In genomic region chr4:111457568-111457967, GRCm38 (mm10) we compare ENCODE assay signal across 25 mouse cellular contexts. TPM values are rescaled to one million over a fixed set of nuclear protein-coding genes. Genes with fewer than 3 reads are reported as not detected.
DNase-seq lines count a peak whose midpoint lies in the region; ATAC-seq and TF ChIP-seq lines count a peak whose summit lies in the region.
"Had no signal": no experiment of that assay in that cellular context is flagged by ENCODE, and none has a peak within 500 bp of the region (broad histone marks: within the 10 kb centered on the region; RNA-seq: fewer than 3 reads in every experiment).

No protein-coding gene starts in this region.

- no peaks in the 10 kb centered on the region; the same call in 1 of the 2 replicates for H3K27me3 ChIP-seq in hindbrain, embryonic 12.5 days
- no peaks in the 10 kb centered on the region for H3K27me3 ChIP-seq in hindbrain, postnatal 0 days (ENCODE audit: insufficient read depth, low read length)
- H3K27me3 ChIP-seq in hindbrain, embryonic 15.5 days, result no peaks in the 10 kb centered on the region
- H3K27me3 ChIP-seq in hindbrain, embryonic 11.5 days (ENCODE audit: control insufficient read depth, insufficient read depth, low read length), result no peaks in the 10 kb centered on the region
- H3K27me3 ChIP-seq in midbrain, embryonic 11.5 days (ENCODE audit: control insufficient read depth, insufficient read depth, low read length), result no peaks in the 10 kb centered on the region
- no peaks in the 10 kb centered on the region for H3K27me3 ChIP-seq in midbrain, embryonic 10.5 days (ENCODE audit: low read depth, poor library complexity, severe bottlenecking)
- no peaks in the 10 kb centered on the region for H3K27me3 ChIP-seq in neural tube, embryonic 14.5 days (ENCODE audit: control insufficient read depth, insufficient read depth, low read length)
- H3K27me3 ChIP-seq: CH12.LX; embryonic facial prominence, embryonic 12.5 days; embryonic facial prominence, embryonic 15.5 days; Patski had no signal

- 83% methylated on average over 5 of the region's 5 CpGs for WGBS in hindbrain, embryonic 12.5 days
- 76% methylated on average over 5 of the region's 5 CpGs for WGBS in hindbrain, postnatal 0 days
- WGBS in hindbrain, embryonic 15.5 days, result 65% methylated on average over 5 of the region's 5 CpGs
- 91% methylated on average over 5 of the region's 5 CpGs for WGBS in hindbrain, embryonic 11.5 days
- WGBS in midbrain, embryonic 11.5 days, result 80% methylated on average over 5 of the region's 5 CpGs
- 89% methylated on average over 5 of the region's 5 CpGs for WGBS in midbrain, embryonic 10.5 days
- WGBS in neural tube, embryonic 14.5 days, result 56% methylated on average over 5 of the region's 5 CpGs

- no peak for ATAC-seq in hindbrain, embryonic 12.5 days (ENCODE audit: low FRiP score)
- no peak for ATAC-seq in hindbrain, postnatal 0 days
- no peak for ATAC-seq in hindbrain, embryonic 15.5 days (ENCODE audit: low FRiP score, low read depth)
- no peak for ATAC-seq in hindbrain, embryonic 11.5 days (ENCODE audit: low FRiP score)
- no peak for ATAC-seq in midbrain, embryonic 11.5 days (ENCODE audit: low FRiP score)
- peak; percentile 47 for ATAC-seq in neural tube, embryonic 14.5 days (ENCODE audit: low read depth)
- ATAC-seq: forebrain, embryonic 14.5 days; forebrain, postnatal 0 days; inflammation-experienced regulatory T-cells, adult 6 months; intestine, embryonic 16.5 days; Patski had no signal

- TF ChIP-seq CTCF in hindbrain, postnatal 0 days (IDR thresholded peaks at IDR 0.05; ENCODE audit: low read depth), result no peak

- no peak for DNase-seq in hindbrain, postnatal 0 days (ENCODE audit: low spot score)
- no peak for DNase-seq in hindbrain, embryonic 11.5 days (ENCODE audit: low spot score)
- peak; percentile 56 for DNase-seq in midbrain, embryonic 11.5 days (ENCODE audit: low spot score, missing footprints)
- no peak for DNase-seq in midbrain, embryonic 10.5 days (ENCODE audit: low spot score)
- no peak for DNase-seq in adrenal gland, postnatal 36 days
- DNase-seq: adrenal gland, postnatal 10 days; B cell, adult 2 months; cerebellum, adult 11 months; cerebellum, adult 2 months; cerebellum, adult 9-11 months; cerebellum, postnatal 25 days; forebrain, postnatal 0 days; gastrocnemius, postnatal 25 days; heart, adult 18-20 months had no signal

- no peaks in the 10 kb centered on the region for H3K9me3 ChIP-seq in hindbrain, embryonic 12.5 days (replicated peaks)
- H3K9me3 ChIP-seq in hindbrain, postnatal 0 days (ENCODE audit: low read length), result no peaks in the 10 kb centered on the region
- H3K9me3 ChIP-seq in hindbrain, embryonic 15.5 days, result no peaks in the 10 kb centered on the region
- no peaks in the 10 kb centered on the region for H3K9me3 ChIP-seq in hindbrain, embryonic 11.5 days (ENCODE audit: control insufficient read depth, low read length)
- no peaks in the 10 kb centered on the region for H3K9me3 ChIP-seq in midbrain, embryonic 11.5 days (ENCODE audit: control insufficient read depth, low read length)
- H3K9me3 ChIP-seq in midbrain, embryonic 10.5 days (replicated peaks), result no peaks in the 10 kb centered on the region
- no peaks in the 10 kb centered on the region for H3K9me3 ChIP-seq in neural tube, embryonic 14.5 days (ENCODE audit: control insufficient read depth, low read length)
- H3K9me3 ChIP-seq: embryonic facial prominence, embryonic 12.5 days; embryonic facial prominence, embryonic 15.5 days had no signal

- H3K4me1 ChIP-seq in hindbrain, embryonic 12.5 days, result peaks cover 12% of the 10 kb centered on the region; the same call in 1 of the 2 replicates
- no peaks in the 10 kb centered on the region for H3K4me1 ChIP-seq in hindbrain, postnatal 0 days (ENCODE audit: insufficient read depth, low read length)
- H3K4me1 ChIP-seq in hindbrain, embryonic 15.5 days (replicated peaks), result peaks cover 11% of the 10 kb centered on the region
- no peaks in the 10 kb centered on the region for H3K4me1 ChIP-seq in hindbrain, embryonic 11.5 days (replicated peaks; ENCODE audit: control insufficient read depth, insufficient read depth, low read length)
- no peaks in the 10 kb centered on the region for H3K4me1 ChIP-seq in midbrain, embryonic 11.5 days (ENCODE audit: control insufficient read depth, insufficient read depth, low read length)
- H3K4me1 ChIP-seq in midbrain, embryonic 10.5 days, result no peaks in the 10 kb centered on the region
- peaks cover 5% of the 10 kb centered on the region; the same call in 1 of the 2 replicates for H3K4me1 ChIP-seq in neural tube, embryonic 14.5 days (ENCODE audit: control insufficient read depth, insufficient read depth, low read length)
- H3K4me1 ChIP-seq: embryonic facial prominence, embryonic 12.5 days had no signal

- no peak overlapping the region for H3K9ac ChIP-seq in hindbrain, embryonic 12.5 days
- H3K9ac ChIP-seq in hindbrain, postnatal 0 days (replicated peaks; ENCODE audit: low read length), result no peak overlapping the region
- no peak overlapping the region for H3K9ac ChIP-seq in hindbrain, embryonic 15.5 days
- H3K9ac ChIP-seq in hindbrain, embryonic 11.5 days (ENCODE audit: low read depth, low read length), result no peak overlapping the region
- no peak overlapping the region for H3K9ac ChIP-seq in midbrain, embryonic 11.5 days (ENCODE audit: low read length)
- no peak overlapping the region for H3K9ac ChIP-seq in neural tube, embryonic 14.5 days (replicated peaks; ENCODE audit: low read depth, low read length)
- H3K9ac ChIP-seq: embryonic facial prominence, embryonic 12.5 days; embryonic facial prominence, embryonic 15.5 days; forebrain, postnatal 0 days had no signal

- peak overlapping the region; percentile 56 for H3K27ac ChIP-seq in hindbrain, embryonic 12.5 days
- no peak overlapping the region for H3K27ac ChIP-seq in hindbrain, postnatal 0 days
- H3K27ac ChIP-seq in hindbrain, embryonic 15.5 days (replicated peaks), result peak overlapping the region; percentile 58
- no peak overlapping the region for H3K27ac ChIP-seq in hindbrain, embryonic 11.5 days (ENCODE audit: low read depth, low read length)
- no peak overlapping the region for H3K27ac ChIP-seq in midbrain, embryonic 11.5 days (ENCODE audit: low read depth, low read length)
- no peak overlapping the region for H3K27ac ChIP-seq in midbrain, embryonic 10.5 days (replicated peaks)
- H3K27ac ChIP-seq in neural tube, embryonic 14.5 days (ENCODE audit: low read depth, low read length), result 0 out of 2 replicates have a peak overlapping the region, but pooled peaks have one; percentile 6
- H3K27ac ChIP-seq: embryonic facial prominence, embryonic 12.5 days; embryonic facial prominence, embryonic 15.5 days had no signal

- peaks cover 51% of the 10 kb centered on the region for H3K36me3 ChIP-seq in hindbrain, embryonic 12.5 days
- H3K36me3 ChIP-seq in hindbrain, postnatal 0 days (ENCODE audit: insufficient read depth, low read length), result no peaks in the 10 kb centered on the region; the same call in 1 of the 2 replicates
- peaks cover 32% of the 10 kb centered on the region for H3K36me3 ChIP-seq in hindbrain, embryonic 15.5 days
- no peaks in the 10 kb centered on the region for H3K36me3 ChIP-seq in hindbrain, embryonic 11.5 days (ENCODE audit: control insufficient read depth, insufficient read depth, low read length)
- 0 out of 2 replicates have a peak, but pooled peaks cover 2% of the 10 kb centered on the region for H3K36me3 ChIP-seq in midbrain, embryonic 11.5 days (ENCODE audit: control insufficient read depth, insufficient read depth, low read length)
- H3K36me3 ChIP-seq in midbrain, embryonic 10.5 days, result peaks cover 74% of the 10 kb centered on the region
- peaks cover 15% of the 10 kb centered on the region for H3K36me3 ChIP-seq in neural tube, embryonic 14.5 days (ENCODE audit: control insufficient read depth, insufficient read depth, low read length)
- H3K36me3 ChIP-seq: G1E had no signal

- no peak overlapping the region for H3K4me2 ChIP-seq in hindbrain, embryonic 12.5 days (replicated peaks)
- H3K4me2 ChIP-seq in hindbrain, postnatal 0 days (ENCODE audit: low read depth, low read length), result no peak overlapping the region
- H3K4me2 ChIP-seq in hindbrain, embryonic 15.5 days, result no peak overlapping the region
- no peak overlapping the region for H3K4me2 ChIP-seq in hindbrain, embryonic 11.5 days (replicated peaks; ENCODE audit: low read depth, low read length)
- H3K4me2 ChIP-seq in midbrain, embryonic 11.5 days, result no peak overlapping the region
- no peak overlapping the region for H3K4me2 ChIP-seq in neural tube, embryonic 14.5 days (ENCODE audit: low read depth, low read length)
- H3K4me2 ChIP-seq: embryonic facial prominence, embryonic 12.5 days; embryonic facial prominence, embryonic 15.5 days had no signal

- H3K4me3 ChIP-seq in hindbrain, embryonic 12.5 days, result no peak overlapping the region
- H3K4me3 ChIP-seq in hindbrain, postnatal 0 days (ENCODE audit: low read length), result no peak overlapping the region
- no peak overlapping the region for H3K4me3 ChIP-seq in hindbrain, embryonic 15.5 days
- no peak overlapping the region for H3K4me3 ChIP-seq in hindbrain, embryonic 11.5 days (ENCODE audit: low read depth, low read length)
- H3K4me3 ChIP-seq in midbrain, embryonic 11.5 days (ENCODE audit: low read depth, low read length), result no peak overlapping the region
- H3K4me3 ChIP-seq in midbrain, embryonic 10.5 days, result no peak overlapping the region
- H3K4me3 ChIP-seq in neural tube, embryonic 14.5 days (ENCODE audit: low read depth, low read length), result no peak overlapping the region
- H3K4me3 ChIP-seq: embryonic facial prominence, embryonic 12.5 days; embryonic facial prominence, embryonic 15.5 days had no signal

RNA-seq across cellular contexts. Expression of gene Bend5, which starts 42.8 kb away (rescaled TPM):
- polyA plus RNA-seq in hindbrain, embryonic 12.5 days (2016; fragmentation: Nextera tagmentation; extraction: Ambion mirVana), result 68.2 and 70.2 TPM in 2 replicates
- total RNA-seq in hindbrain, postnatal 0 days (2014; rRNA removed), result 30.6 and 32.1 TPM in 2 replicates
- 48.9 and 50.0 TPM in 2 replicates for polyA plus RNA-seq in hindbrain, postnatal 0 days (2015; fragmentation: Nextera tagmentation; extraction: Ambion mirVana)
- 57.5 and 59.4 TPM in 2 replicates for polyA plus RNA-seq in hindbrain, embryonic 15.5 days (2015; fragmentation: Nextera tagmentation; extraction: Ambion mirVana)
- 48.8 and 51.8 TPM in 2 replicates for polyA plus RNA-seq in hindbrain, embryonic 11.5 days (2014; fragmentation: Nextera tagmentation; extraction: Ambion mirVana)
- polyA plus RNA-seq in midbrain, embryonic 11.5 days (2014; fragmentation: Nextera tagmentation; extraction: Ambion mirVana), result 35.4 and 39.9 TPM in 2 replicates
- polyA plus RNA-seq in midbrain, embryonic 10.5 days (2016; fragmentation: Nextera tagmentation; extraction: Ambion mirVana), result 26.3 and 31.6 TPM in 2 replicates
- 69.5 and 72.4 TPM in 2 replicates for polyA plus RNA-seq in neural tube, embryonic 14.5 days (2014; fragmentation: Nextera tagmentation; extraction: Ambion mirVana)
- 10 to 100 TPM; 12.0 to 12.2 TPM for total RNA-seq in adrenal gland, postnatal 36 days (2021)
- total RNA-seq: G1E had no signal
- polyA plus RNA-seq: G1E had no signal

Comparison
In these comparisons a context has a peak if more than half of its experiments do, and no peak if none do; other contexts are left out.
1. H3K27ac ChIP-seq: peak in hindbrain, embryonic 12.5 days (single experiment), hindbrain, embryonic 15.5 days (single experiment) and neural tube, embryonic 14.5 days (single experiment); none in hindbrain, postnatal 0 days (single experiment), hindbrain, embryonic 11.5 days (single experiment), midbrain, embryonic 11.5 days (single experiment) and midbrain, embryonic 10.5 days (single experiment).